Mouse (Mus musculus): ENCODE results near the gene Gm32742.
"Not testable (repeated sequence)": the region's sequence is repeated elsewhere in the genome, so short reads cannot be mapped to it uniquely, and the experiment has no call there.

Gm32742 gene

DNA sequence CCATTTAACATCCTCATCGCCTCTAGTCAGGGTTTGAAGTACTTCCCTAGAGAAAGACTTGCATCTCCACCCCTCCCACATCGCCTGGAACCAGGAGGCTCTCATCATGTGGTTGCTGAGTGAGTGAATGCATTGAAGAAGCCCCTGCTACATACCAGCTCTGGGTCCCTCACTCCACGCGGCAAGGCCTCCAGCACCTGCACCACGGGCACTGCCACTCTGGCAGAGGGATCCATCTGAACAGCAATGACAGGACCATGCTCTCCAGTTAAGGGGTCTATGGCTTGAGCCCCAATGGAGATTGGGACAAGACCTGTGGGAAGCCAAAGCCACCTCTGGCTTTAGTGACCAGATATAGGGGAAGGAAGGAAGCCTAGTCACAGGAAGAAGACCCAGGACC, 18.0 kb downstream of the Gm32742 start:
- no peak for DNase-seq

GRCm38 (mm10) chr9:51146496-51146895, 18.8 kb downstream of the Gm32742 start:
- no peak for DNase-seq

DNA sequence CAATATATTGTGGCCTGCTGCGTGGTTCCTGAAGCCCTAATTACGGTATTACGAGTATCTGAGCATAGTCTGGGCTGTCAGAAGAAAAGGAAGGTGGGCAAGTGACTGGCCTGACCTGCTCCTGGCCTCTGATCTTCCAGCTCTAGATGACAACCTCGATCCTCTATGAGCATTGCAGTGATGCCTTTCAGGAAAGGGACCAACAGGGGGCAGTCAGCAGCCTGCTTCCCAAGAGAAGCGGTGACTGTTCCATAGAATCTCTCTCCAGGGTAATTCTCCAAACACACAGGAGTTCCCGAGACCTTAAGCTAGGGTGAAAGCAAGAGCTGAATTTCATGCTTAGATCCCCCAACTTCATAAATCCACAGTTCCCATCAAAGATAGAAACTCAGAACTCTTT, 21.1 kb downstream of the Gm32742 start:
- no peak for DNase-seq

DNA sequence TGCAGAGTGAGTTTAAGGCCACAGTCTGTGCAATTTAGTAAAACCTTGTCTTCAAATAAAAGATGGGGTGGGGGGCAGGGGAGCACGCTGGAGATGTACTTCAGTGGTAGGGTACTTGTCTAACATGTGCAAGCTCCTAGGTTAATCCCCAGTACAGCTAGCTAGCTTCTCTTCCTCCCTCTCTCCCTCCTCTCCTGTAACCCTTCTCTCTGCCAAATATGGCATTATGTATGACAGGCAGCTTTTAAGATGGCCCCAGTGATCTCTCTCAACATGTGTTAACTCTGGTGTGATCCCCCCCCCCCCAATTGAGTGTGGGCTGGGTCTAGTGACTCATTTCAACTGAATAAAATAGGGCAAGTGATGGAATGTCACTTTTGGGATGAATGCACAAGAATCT, 21.9 kb downstream of the Gm32742 start:
- no peak for DNase-seq

DNA sequence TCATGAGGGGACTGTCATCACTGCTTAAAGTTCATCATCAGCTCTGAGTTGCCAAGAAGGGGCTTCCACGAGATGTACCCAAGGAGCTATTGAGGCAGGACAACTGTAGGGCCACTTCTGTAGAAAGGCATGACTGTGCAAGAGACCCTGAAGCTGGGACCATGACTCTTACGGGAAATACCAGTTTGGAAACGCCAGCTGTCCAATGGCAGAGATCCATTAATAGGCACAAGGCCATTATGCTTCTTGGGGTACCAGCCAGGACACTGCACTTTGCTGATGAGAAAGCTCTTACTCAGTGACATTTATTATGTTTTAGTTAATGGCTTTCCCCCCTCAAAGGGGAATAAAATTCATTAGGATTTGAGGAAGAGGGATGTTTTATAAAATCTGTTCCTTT, 24.6 kb downstream of the Gm32742 start:
- DNase-seq = no peak

- DNase-seq = not testable (repeated sequence)
Measured at GRCm38 (mm10) chr9:51139401-51139800, 25.9 kb downstream of the Gm32742 start.

DNA sequence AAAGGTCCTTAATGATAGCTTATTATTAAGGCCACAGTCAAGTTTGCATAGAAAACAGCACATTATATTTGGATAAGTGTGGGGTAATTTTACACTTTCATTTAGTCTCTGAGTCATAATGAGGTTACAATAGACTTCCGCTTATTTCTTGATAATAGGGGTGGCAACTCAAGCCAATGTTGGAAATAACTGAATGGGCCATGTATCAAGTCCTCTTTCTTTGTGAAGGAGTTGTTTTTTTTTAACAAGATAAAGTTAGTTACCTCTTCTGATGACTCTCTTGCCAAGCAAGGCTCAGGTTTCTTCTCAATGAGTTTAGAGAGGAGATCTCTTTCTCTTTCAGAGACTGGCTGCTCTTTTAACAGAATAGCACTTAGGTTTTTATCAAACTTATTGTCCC, 27.0 kb downstream of the Gm32742 start:
- DNase-seq = no peak

GRCm38 (mm10) chr9:51137836-51138235, 27.5 kb downstream of the Gm32742 start:
- DNase-seq = no peak

- no peak for DNase-seq
Measured at GRCm38 (mm10) chr9:51137432-51137831, 27.9 kb downstream of the Gm32742 start.

GRCm38 (mm10) chr9:51136985-51137384, 28.3 kb downstream of the Gm32742 start:
- DNase-seq = no peak

- DNase-seq = no peak
Measured at GRCm38 (mm10) chr9:51114767-51115166, 50.5 kb downstream of the Gm32742 start.

DNA sequence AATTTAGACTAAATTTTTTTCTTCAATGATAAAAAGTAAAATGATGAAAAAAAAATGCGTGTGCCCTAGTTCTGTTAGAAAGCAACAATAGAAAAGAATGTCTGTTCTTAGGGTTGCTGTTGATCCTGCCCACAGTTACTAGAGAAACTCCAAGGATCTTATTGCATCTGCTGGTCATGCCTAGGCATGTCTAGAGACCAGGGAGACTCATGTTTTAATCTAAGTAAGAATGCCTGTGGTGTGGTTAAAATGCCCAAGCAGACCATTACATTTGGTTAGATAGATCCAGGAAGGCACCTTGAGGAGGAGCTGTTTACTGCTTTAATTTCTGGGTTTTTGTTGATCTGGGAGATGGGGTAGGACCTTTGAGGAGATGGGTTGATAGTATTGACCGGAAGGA, 59.6 kb downstream of the Gm32742 start:
- no peak for DNase-seq

DNA sequence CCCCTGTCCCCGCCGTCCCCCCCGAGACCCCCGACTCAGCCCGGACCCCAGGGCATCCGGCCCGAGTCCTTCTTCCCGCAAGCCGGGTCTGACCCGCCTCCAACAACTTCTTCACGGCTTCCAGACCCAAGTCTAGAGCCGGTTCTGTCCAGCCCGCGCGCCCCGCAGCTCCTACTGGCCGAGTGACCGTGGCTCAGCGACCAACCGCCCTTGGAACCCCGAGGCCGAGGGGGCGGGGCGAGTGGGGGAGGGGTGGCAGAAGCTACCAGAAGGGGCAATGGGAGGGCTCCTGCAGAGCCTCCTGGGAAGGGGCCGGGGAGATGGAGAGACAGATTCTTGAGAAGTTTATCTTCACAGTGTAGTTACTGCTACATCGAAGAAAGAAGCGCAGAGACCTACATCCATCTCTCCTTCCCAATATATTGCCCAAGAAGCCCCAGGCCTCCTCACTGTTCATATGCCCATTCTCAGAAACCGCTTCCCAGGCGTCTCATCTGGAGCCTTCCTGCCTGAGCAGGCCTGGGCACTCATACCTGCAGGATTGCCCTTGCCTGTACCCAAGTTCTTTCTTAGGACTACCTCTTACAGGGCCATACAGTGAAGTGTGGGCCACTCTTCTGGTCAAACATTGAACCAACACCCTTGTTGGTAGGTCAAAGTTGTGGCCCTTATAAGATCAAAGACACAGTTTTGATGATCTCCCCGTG, 61.4 kb downstream of the Gm32742 start:
- DNase-seq = peak; percentile 7

DNA sequence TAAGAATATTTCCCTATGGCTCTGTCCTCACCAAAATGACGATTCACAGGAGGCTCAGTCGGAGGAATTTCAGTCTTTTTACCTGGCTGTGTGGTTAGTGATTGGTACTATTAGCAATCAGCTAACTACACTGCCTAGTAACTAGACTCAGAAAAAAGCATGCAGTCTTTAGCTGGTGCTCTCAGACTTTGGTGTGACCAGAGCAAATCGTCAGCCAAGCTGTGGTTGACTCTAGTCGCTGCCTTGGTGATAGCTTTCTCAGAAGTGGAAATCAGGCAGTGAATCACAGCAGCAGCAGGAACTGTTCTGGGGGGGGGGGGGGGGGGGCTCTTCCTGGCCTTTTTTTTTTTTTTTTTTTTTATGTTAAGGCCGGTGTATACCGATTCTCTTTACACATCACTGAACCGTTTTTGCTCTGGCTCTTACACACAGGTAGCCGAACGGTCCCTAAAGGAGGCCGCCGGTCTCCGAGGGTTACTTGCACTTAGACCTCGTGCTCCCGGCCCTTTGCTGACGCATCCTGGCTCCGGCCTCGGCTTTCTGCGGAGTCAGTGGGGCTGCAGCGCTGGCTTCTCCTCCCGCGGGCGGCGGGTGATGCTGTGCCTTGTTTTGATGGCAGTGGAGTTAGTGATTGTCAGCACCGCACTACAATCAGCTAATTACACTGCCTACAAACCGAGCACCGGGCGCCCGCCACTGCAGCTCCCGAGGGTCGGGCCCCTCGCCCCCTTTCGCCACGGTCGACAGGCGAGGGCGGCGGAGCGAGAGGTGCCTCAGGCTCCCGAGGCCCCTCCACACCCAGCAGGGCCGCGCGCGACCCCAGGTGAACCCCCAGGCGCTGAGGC, 62.1 kb downstream of the Gm32742 start:
- peak; percentile 12 for DNase-seq

GRCm38 (mm10) chr9:51101756-51102425, 63.4 kb downstream of the Gm32742 start, which contains the start of gene 4833427G06Rik:
TSS of gene 4833427G06Rik (minus strand) at chr9:51102078.
- peak; percentile 9 for DNase-seq

DNA sequence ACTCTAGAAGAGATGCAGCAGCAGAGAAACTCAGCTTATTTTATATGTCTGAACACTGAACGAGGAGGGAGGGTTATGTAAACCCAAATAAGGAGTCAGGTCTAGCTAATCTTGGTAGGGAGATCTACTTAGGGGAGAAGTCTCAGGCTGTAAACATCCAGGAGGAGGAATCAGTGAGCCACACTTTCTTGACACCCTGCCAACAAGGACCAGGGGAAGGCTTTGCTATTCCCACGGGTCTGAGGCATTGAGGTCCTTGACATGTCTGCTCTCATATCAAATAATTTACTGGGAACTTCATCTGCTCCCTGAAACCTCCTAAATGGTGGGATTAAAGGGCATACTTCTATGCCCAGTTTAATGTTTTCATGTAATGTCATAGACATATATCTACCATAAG, 69.0 kb downstream of the Gm32742 start:
- DNase-seq = no peak

- DNase-seq = no peak
Measured at GRCm38 (mm10) chr9:51093697-51094096, 71.6 kb downstream of the Gm32742 start.

DNA sequence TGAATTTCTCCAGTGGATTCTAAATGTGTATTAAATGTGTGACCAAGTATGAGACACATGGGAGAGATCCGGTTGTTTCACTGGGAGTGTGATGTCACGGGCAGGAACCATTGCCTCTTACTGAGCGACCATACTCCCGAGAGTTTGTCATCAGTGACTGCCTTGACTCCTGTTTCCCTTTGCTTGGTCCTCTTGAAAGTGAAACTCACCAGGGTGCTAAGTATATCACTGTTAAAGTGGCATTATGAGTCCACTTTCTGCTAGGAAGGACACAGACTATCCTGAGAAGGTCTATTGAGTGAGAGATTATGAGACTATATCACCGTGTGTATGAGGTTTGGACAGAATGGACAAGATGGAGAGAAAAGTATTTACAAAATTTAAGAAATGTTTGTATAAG, 83.7 kb downstream of the Gm32742 start:
- DNase-seq = no peak

All from cerebellum, adult 11 months (tissue).